ENCODE assay signal across 7 mouse cellular contexts in the genomic region with DNA sequence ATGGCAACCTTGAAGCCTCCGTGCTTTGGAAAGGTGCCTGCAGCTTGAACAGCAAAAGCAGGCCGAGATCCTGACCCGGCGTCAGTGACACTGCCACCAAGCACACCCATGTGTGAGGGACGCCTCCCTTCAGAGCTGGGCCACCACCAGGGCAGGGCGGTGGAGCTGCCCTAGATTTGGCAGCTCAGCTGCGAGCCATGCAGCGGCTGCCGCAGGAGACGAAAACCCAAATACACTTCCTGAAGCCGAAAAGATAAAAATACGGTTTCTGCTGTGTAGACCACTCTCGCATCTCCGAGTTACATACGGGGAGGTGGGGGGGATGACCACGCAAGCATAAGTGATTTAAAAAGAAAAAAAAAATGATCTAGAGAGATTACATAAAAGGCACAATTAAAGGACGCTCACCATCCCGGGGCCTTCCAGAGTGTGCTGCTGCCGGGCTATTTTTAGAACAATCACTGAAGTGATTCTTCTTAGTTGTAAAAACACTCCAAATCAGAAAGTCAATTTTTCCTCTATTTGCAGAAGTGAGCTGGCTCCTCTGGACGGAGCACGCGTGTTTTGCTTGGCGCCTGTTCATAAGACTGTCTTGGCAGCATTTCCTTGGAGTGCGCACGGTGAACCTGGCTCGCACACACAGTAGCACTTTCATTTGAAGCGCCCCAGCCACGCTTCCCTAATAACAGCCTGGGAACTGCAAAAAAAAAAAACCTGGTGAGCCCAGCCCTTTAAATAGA.
DNase-seq lines count a peak whose midpoint lies in the region; ATAC-seq and TF ChIP-seq lines count a peak whose summit lies in the region.

No protein-coding gene starts in this region.

- peak; percentile 69 to 75 for DNase-seq in cerebellum, adult 2 months
- peak; percentile 64 to 76 for DNase-seq in frontal cortex, postnatal 36 days (ENCODE audit: low spot score in 2 of 2)
- peak; percentile 58 to 74 for DNase-seq in layer of hippocampus, postnatal 36 days
- peak; percentile 78 for DNase-seq in thymus, postnatal 25 days

- H3K4me3 ChIP-seq in cerebellum, adult 2 months (replicated peaks; ENCODE audit: insufficient read depth, low read depth, low read length) = peak overlapping the region; percentile 47
- H3K4me3 ChIP-seq in hindbrain, embryonic 15.5 days = no peak overlapping the region
- H3K4me3 ChIP-seq in midbrain, embryonic 16.5 days (ENCODE audit: low read depth, low read length) = no peak overlapping the region

- H3K27ac ChIP-seq in cerebellum, adult 2 months (ENCODE audit: insufficient read depth, low read length) = no peak overlapping the region
- H3K27ac ChIP-seq in hindbrain, embryonic 15.5 days (replicated peaks) = peak overlapping the region; percentile 54
- H3K27ac ChIP-seq in midbrain, embryonic 16.5 days (ENCODE audit: low read length) = peak overlapping the region; percentile 57; the same call in 1 of the 2 replicates

- peaks cover 4% of the 10 kb centered on the region; the same call in 1 of the 2 replicates for H3K4me1 ChIP-seq in cerebellum, adult 2 months (ENCODE audit: control insufficient read depth, insufficient read depth, low read length)
- peaks cover 83% of the 10 kb centered on the region for H3K4me1 ChIP-seq in hindbrain, embryonic 15.5 days (replicated peaks)
- H3K4me1 ChIP-seq in midbrain, embryonic 16.5 days (ENCODE audit: control insufficient read depth, insufficient read depth, low read length) = peaks cover 68% of the 10 kb centered on the region

- H3K4me2 ChIP-seq in hindbrain, embryonic 15.5 days = peak overlapping the region; percentile 28
- peak overlapping the region; percentile 5; the same call in 1 of the 2 replicates for H3K4me2 ChIP-seq in midbrain, embryonic 16.5 days (ENCODE audit: low read length)

- WGBS in cerebellum, adult 2 months = 3% methylated on average over 28 of the region's 28 CpGs
- WGBS in hindbrain, embryonic 15.5 days = 42% methylated on average over 28 of the region's 28 CpGs
- WGBS in midbrain, embryonic 16.5 days = 43% methylated on average over 28 of the region's 28 CpGs

- TF ChIP-seq POLR2A in cerebellum, adult 2 months (IDR thresholded peaks at IDR 0.05; ENCODE audit: borderline replicate concordance, insufficient read depth, low read length) = no peak

- H3K9me3 ChIP-seq in hindbrain, embryonic 15.5 days = no peaks in the 10 kb centered on the region
- no peaks in the 10 kb centered on the region for H3K9me3 ChIP-seq in midbrain, embryonic 16.5 days (replicated peaks; ENCODE audit: control insufficient read depth, low read length, poor library complexity, severe bottlenecking)

- peak; percentile 25 for ATAC-seq in activated CD4-positive, CD25-positive, alpha-beta regulatory T cell, adult 4 months
- ATAC-seq in hindbrain, embryonic 15.5 days (ENCODE audit: low FRiP score, low read depth) = no peak
- ATAC-seq in midbrain, embryonic 16.5 days = no peak

- TF ChIP-seq CTCF in cerebellum, adult 2 months (IDR thresholded peaks at IDR 0.05; ENCODE audit: borderline replicate concordance, insufficient read depth, low read depth, low read length) = no peak

- H3K27me3 ChIP-seq in cerebellum, adult 2 months (ENCODE audit: control insufficient read depth, insufficient read depth, low read length) = no peaks in the 10 kb centered on the region
- no peaks in the 10 kb centered on the region for H3K27me3 ChIP-seq in hindbrain, embryonic 15.5 days
- H3K27me3 ChIP-seq in midbrain, embryonic 16.5 days (ENCODE audit: control insufficient read depth, insufficient read depth, low read depth, low read length) = no peaks in the 10 kb centered on the region

- H3K36me3 ChIP-seq in hindbrain, embryonic 15.5 days = no peaks in the 10 kb centered on the region
- H3K36me3 ChIP-seq in midbrain, embryonic 16.5 days (ENCODE audit: control insufficient read depth, insufficient read depth, low read length) = no peaks in the 10 kb centered on the region

- H3K9ac ChIP-seq in hindbrain, embryonic 15.5 days = no peak overlapping the region
- peak overlapping the region; percentile 1; the same call in 1 of the 2 replicates for H3K9ac ChIP-seq in midbrain, embryonic 16.5 days (ENCODE audit: low read depth, low read length)
